Mouse (Mus musculus) midbrain, postnatal 0 days (tissue): ENCODE measurements at regions not wholly inside any gene's neighbourhood (a gene's known extent, or its start where the extent isn't known, plus 50 kb on each side); places are given as distances from the start of the nearest gene placed in this dataset.

ENCODE experiments used
- ATAC-seq: fragments of 200-750 bp; cut with Nextera tagmentation; 2 replicates; pipeline ENCODE4 v1.8.0; 2017; ENCODE audit warnings: moderate number of reproducible peaks, mild to moderate bottlenecking, moderate TSS enrichment, moderate library complexity; ENCODE audit not compliant: low FRiP score
- DNase-seq: peaks from one replicate; pipeline ENCODE4 v3.0.0-alpha.2; 2015; ENCODE audit warnings: low spot score
- H3K27ac ChIP-seq: fragments of 300-500 bp; sonication (generic); 2 replicates; pipeline ENCODE4 v1.5.1; 2014; ENCODE audit warnings: low read depth, mild to moderate bottlenecking, low read length, mixed read lengths
- H3K27me3 ChIP-seq: fragments of 300-500 bp; sonication (generic); 2 replicates; pipeline ENCODE4 v1.6.1; 2014; ENCODE audit warnings: low read length, control low read depth, mixed read lengths; ENCODE audit not compliant: insufficient read depth
- H3K36me3 ChIP-seq: fragments of 300-500 bp; sonication (generic); 2 replicates; pipeline ENCODE4 v1.6.1; 2014; ENCODE audit warnings: low read length, control low read depth, mixed read lengths; ENCODE audit not compliant: insufficient read depth
- H3K4me1 ChIP-seq: fragments of 300-500 bp; sonication (generic); 2 replicates; pipeline ENCODE4 v1.6.1; 2014; ENCODE audit warnings: mild to moderate bottlenecking, control low read depth, antibody characterized with exemption, low read length, mixed read lengths; ENCODE audit not compliant: insufficient read depth
- H3K4me2 ChIP-seq: fragments of 300-500 bp; sonication (generic); 2 replicates; pipeline ENCODE4 v1.6.1; 2014; ENCODE audit warnings: low read depth, mild to moderate bottlenecking, low read length, mixed read lengths; ENCODE audit not compliant: poor library complexity, severe bottlenecking
- H3K4me3 ChIP-seq: fragments of 300-500 bp; sonication (generic); 2 replicates; pipeline ENCODE4 v1.5.1; 2014; ENCODE audit warnings: low read depth, mild to moderate bottlenecking, low read length, moderate library complexity
- H3K9ac ChIP-seq: fragments of 300-500 bp; sonication (generic); replicated peaks from 2 replicates; pipeline ENCODE4 v1.6.1; 2014; ENCODE audit warnings: mild to moderate bottlenecking, low read length, moderate library complexity, mixed read lengths; ENCODE audit not compliant: poor library complexity, severe bottlenecking
- H3K9me3 ChIP-seq: fragments of 300-500 bp; sonication (generic); 2 replicates; pipeline ENCODE4 v1.6.1; 2016; ENCODE audit warnings: low read length, control low read depth
- CTCF ChIP-seq: IDR thresholded peaks from 2 replicates; pipeline ENCODE4 v1.5.1; 2016; ENCODE audit warnings: antibody characterized with exemption, mild to moderate bottlenecking
- WGBS: fragments of 180-500 bp; shearing (Covaris S2); extraction: QIAGEN DNeasy Blood & Tissue Kit; methylation state at CpG from one replicate; pipeline ENCODE4 v1.1.7; 2014; 5-methylcytosine and 5-hydroxymethylcytosine counted together

DNA sequence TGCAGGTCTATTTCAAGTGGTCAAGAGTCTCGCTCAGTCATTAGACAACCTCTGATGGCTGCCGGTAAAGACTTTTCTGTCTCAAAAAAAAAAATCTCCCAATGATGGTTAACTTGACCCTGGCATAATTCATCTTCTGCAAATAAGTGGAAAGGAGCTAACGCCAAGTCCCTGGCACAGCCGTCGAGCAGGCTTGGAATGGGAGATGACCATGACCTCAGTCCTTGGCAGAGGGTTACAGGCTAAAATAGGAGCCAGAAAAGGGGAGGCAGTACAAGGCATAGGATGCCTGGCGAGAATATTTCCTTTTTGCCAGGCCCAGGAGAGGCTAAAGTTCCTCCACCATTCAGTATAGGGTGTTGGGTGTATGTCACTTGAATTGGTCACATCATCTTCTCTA is 69.2 kb upstream of the Gdf10 start:
- no peak for ATAC-seq
- Histone ChIP-seq H3K4me2 (no peak overlapping the region), H3K27ac (no peak overlapping the region), H3K9ac (no peak overlapping the region), H3K4me1 (no peaks in the 10 kb centered on the region), H3K4me3 (no peak overlapping the region), H3K9me3 (no peaks in the 10 kb centered on the region), H3K27me3 (no peaks in the 10 kb centered on the region), H3K36me3 (no peaks in the 10 kb centered on the region)
- no peak for TF ChIP-seq CTCF
- WGBS, result 93% methylated on average over 6 of the region's 6 CpGs
- DNase-seq, result no peak

- Histone ChIP-seq H3K27me3 (no peaks in the 10 kb centered on the region), H3K4me3 (no peak overlapping the region), H3K27ac (no peak overlapping the region), H3K4me2 (no peak overlapping the region), H3K36me3 (no peaks in the 10 kb centered on the region), H3K9me3 (no peaks in the 10 kb centered on the region), H3K4me1 (no peaks in the 10 kb centered on the region), H3K9ac (no peak overlapping the region)
- DNase-seq (no peak), ATAC-seq (no peak)
- 77% methylated on average over 6 of the region's 6 CpGs for WGBS
- TF ChIP-seq CTCF, result no peak
These were observed 66.4 kb upstream of the Gdf10 start for GRCm38 (mm10) chr14:33856992-33857391.

DNA sequence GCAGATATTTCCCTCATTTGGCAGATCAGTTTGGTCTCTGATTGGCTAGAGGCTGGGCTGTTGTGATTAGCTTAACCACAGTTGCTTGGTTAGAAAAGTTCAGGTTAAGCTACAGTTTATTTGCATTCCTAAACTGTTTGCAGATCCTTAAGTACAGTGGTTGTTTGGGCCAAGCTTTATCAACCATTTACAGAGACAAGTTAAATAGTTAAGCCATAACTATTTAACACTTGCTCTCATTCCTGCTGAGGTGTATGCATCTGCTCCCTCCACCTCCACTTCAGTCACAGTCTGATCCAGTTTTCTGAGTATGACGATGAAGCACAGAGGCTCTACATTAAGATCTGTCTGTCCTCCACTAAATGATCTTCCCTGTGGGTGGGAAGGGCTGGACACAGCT is 58.6 kb upstream of the Gdf10 start:
- WGBS, result 76% methylated on average over 1 of the region's 1 CpGs

GRCm38 (mm10) chr14:33865746-33866145 is 57.6 kb upstream of the Gdf10 start:
- Histone ChIP-seq H3K27ac (no peak overlapping the region), H3K36me3 (no peaks in the 10 kb centered on the region), H3K27me3 (no peaks in the 10 kb centered on the region), H3K9ac (no peak overlapping the region), H3K4me3 (no peak overlapping the region), H3K4me2 (no peak overlapping the region), H3K9me3 (no peaks in the 10 kb centered on the region), H3K4me1 (no peaks in the 10 kb centered on the region)
- WGBS, result 84% methylated on average over 2 of the region's 2 CpGs
- ATAC-seq (no peak), DNase-seq (no peak)
- no peak for TF ChIP-seq CTCF

More for the DNA sequence above, 58.6 kb upstream of the Gdf10 start:
- no peak for ATAC-seq
- no peak overlapping the region for H3K9ac ChIP-seq
- no peak overlapping the region for H3K4me2 ChIP-seq
- H3K27me3 ChIP-seq, result no peaks in the 10 kb centered on the region
- no peaks in the 10 kb centered on the region for H3K36me3 ChIP-seq
- H3K4me3 ChIP-seq, result no peak overlapping the region
- H3K27ac ChIP-seq, result no peak overlapping the region
- no peak for TF ChIP-seq CTCF
- no peaks in the 10 kb centered on the region for H3K9me3 ChIP-seq
- DNase-seq, result no peak
- no peaks in the 10 kb centered on the region for H3K4me1 ChIP-seq

- no peak for TF ChIP-seq CTCF
These were observed 55.7 kb upstream of the Gdf10 start for GRCm38 (mm10) chr14:33867674-33868073.

More at GRCm38 (mm10) chr14:33867674-33868073, 55.7 kb upstream of the Gdf10 start:
- no peaks in the 10 kb centered on the region for H3K4me1 ChIP-seq
- H3K9ac ChIP-seq, result no peak overlapping the region
- H3K4me3 ChIP-seq, result no peak overlapping the region
- no peak overlapping the region for H3K4me2 ChIP-seq
- no peaks in the 10 kb centered on the region for H3K9me3 ChIP-seq
- ATAC-seq, result no peak
- no peaks in the 10 kb centered on the region for H3K27me3 ChIP-seq
- DNase-seq, result no peak
- 90% methylated on average over 3 of the region's 3 CpGs for WGBS
- H3K27ac ChIP-seq, result no peak overlapping the region
- H3K36me3 ChIP-seq, result no peaks in the 10 kb centered on the region
